Mouse (Mus musculus) right cerebral cortex, postnatal 4 days (tissue): ENCODE measurements around the gene C1s1.
"Not testable (repeated sequence)": the region's sequence is repeated elsewhere in the genome, so short reads cannot be mapped to it uniquely, and the experiment has no call there.

Experiments used
- DNase-seq: peaks from one replicate; pipeline ENCODE4 v3.0.0-alpha.2; 2022

C1s1 gene

GRCm38 (mm10) chr6:124511936-124512335, 30.2 kb downstream of the C1s1 start:
- DNase-seq, result no peak

- not testable (repeated sequence) for DNase-seq
These were observed 33.0 kb downstream of the C1s1 start for GRCm38 (mm10) chr6:124509192-124509591.

- no peak for DNase-seq
These were observed 33.9 kb downstream of the C1s1 start for GRCm38 (mm10) chr6:124508292-124508691.

GRCm38 (mm10) chr6:124506991-124507390, 35.2 kb downstream of the C1s1 start:
- DNase-seq, result no peak

- no peak for DNase-seq
These were observed 37.1 kb downstream of the C1s1 start for GRCm38 (mm10) chr6:124505028-124505427.

- DNase-seq, result no peak
These were observed 40.1 kb downstream of the C1s1 start for GRCm38 (mm10) chr6:124502021-124502420.

GRCm38 (mm10) chr6:124501473-124501872, 40.7 kb downstream of the C1s1 start:
- DNase-seq, result no peak

- DNase-seq, result no peak
These were observed 42.1 kb downstream of the C1s1 start for GRCm38 (mm10) chr6:124499914-124500566.

GRCm38 (mm10) chr6:124496054-124496453, 46.1 kb downstream of the C1s1 start:
- no peak for DNase-seq

- no peak for DNase-seq
These were observed 48.3 kb downstream of the C1s1 start for GRCm38 (mm10) chr6:124493886-124494285.

GRCm38 (mm10) chr6:124492842-124493561, 49.2 kb downstream of the C1s1 start, which contains the start of gene C1rl:
Gene C1rl, plus strand, starts transcription at chr6:124493113.
- DNase-seq, result peak; percentile 61

GRCm38 (mm10) chr6:124491427-124491826, 50.7 kb downstream of the C1s1 start:
- DNase-seq, result no peak

- DNase-seq, result no peak
These were observed 53.2 kb downstream of the C1s1 start for GRCm38 (mm10) chr6:124488952-124489351.

GRCm38 (mm10) chr6:124487509-124487908, 54.6 kb downstream of the C1s1 start:
- DNase-seq, result no peak

- DNase-seq, result no peak
These were observed 56.6 kb downstream of the C1s1 start for GRCm38 (mm10) chr6:124485414-124486144.

- DNase-seq, result no peak
These were observed 57.3 kb downstream of the C1s1 start for GRCm38 (mm10) chr6:124484851-124485250.

- DNase-seq, result not testable (repeated sequence)
These were observed 58.3 kb downstream of the C1s1 start for GRCm38 (mm10) chr6:124483831-124484230.

GRCm38 (mm10) chr6:124481571-124481970, 60.6 kb downstream of the C1s1 start:
- peak; percentile 63 for DNase-seq
